Mouse (Mus musculus): ENCODE measurements at regions not wholly inside any gene's neighbourhood (a gene's known extent, or its start where the extent isn't known, plus 50 kb on each side); places are given as distances from the start of the nearest gene placed in this dataset.

DNA sequence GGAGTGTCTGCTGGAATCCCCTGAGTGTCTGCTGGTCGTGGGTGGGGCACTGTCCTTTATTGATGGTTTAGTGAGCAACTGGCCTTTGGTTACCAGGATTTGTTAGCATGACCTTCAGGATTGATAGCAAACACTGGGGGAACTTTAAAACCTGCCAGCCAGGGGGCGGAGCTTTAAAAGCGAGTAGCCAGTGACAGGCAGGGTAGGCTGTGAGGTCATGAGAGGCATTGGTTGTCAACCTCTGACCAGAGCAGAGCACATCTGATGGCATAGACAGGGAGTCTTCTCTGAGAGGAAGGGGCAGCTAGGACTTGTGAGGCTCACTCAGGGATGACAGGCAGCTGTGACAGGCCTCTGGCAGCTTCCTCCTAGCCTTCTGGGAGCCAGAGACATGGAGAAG is 415.3 kb upstream of the Kcnab2 start:
- TF ChIP-seq POLR2A (IDR thresholded peaks at IDR 0.05; ENCODE audit: borderline replicate concordance, extremely low read depth, low read depth, low read length) (no peak), CTCF (IDR thresholded peaks at IDR 0.05; ENCODE audit: insufficient read depth, low read length) (no peak)
